Mouse (Mus musculus) thymus, adult 2 months (tissue): Measurements from ENCODE around the gene Vegfb. TPM values are rescaled to one million over a fixed set of nuclear protein-coding genes. Genes with fewer than 3 reads are reported as not detected.

Experiments
- DNase-seq: peaks from one replicate; pipeline ENCODE4 v3.0.0; 2021
- H3K27ac ChIP-seq: fragments of 200-500 bp; 2 replicates; pipeline ENCODE4 v1.5.1; 2012; ENCODE audit warnings: low read length, control low read depth; ENCODE audit not compliant: control insufficient read depth, insufficient read depth
- H3K27me3 ChIP-seq: fragments of 200-500 bp; 2 replicates; pipeline ENCODE4 v1.6.1; 2012; ENCODE audit warnings: mild to moderate bottlenecking, low read length, moderate library complexity, mixed read lengths; ENCODE audit not compliant: control insufficient read depth, insufficient read depth
- H3K36me3 ChIP-seq: fragments of 200-500 bp; 2 replicates; pipeline ENCODE4 v1.6.1; 2012; ENCODE audit warnings: mild to moderate bottlenecking, low read length, moderate library complexity; ENCODE audit not compliant: control insufficient read depth, insufficient read depth
- H3K4me1 ChIP-seq: fragments of 200-500 bp; replicated peaks from 2 replicates; pipeline ENCODE4 v1.6.1; 2012; ENCODE audit warnings: low read length; ENCODE audit not compliant: control insufficient read depth, insufficient read depth
- H3K4me3 ChIP-seq: fragments of 200-500 bp; 2 replicates; pipeline ENCODE4 v1.5.1; 2012; ENCODE audit warnings: mild to moderate bottlenecking, low read length, control low read depth, moderate library complexity; ENCODE audit not compliant: control insufficient read depth, insufficient read depth
- CTCF ChIP-seq: fragments of 200-500 bp; IDR thresholded peaks from 2 replicates; pipeline ENCODE4 v1.5.1; 2012; ENCODE audit warnings: mild to moderate bottlenecking, control low read depth, low read length, moderate library complexity, borderline replicate concordance; ENCODE audit not compliant: control insufficient read depth, poor library complexity, insufficient read depth; ENCODE audit errors: extremely low read depth
- POLR2A ChIP-seq: fragments of 200-500 bp; IDR thresholded peaks from 2 replicates; pipeline ENCODE4 v1.6.1; 2012; ENCODE audit warnings: mild to moderate bottlenecking, low read length, control low read depth, moderate library complexity; ENCODE audit not compliant: control insufficient read depth, poor library complexity, insufficient read depth; ENCODE audit errors: extremely low read depth
- WGBS: fragments of 180-500 bp; shearing (Covaris S2); methylation state at CpG from one replicate; pipeline ENCODE4 v1.1.7; 2018; 5-methylcytosine and 5-hydroxymethylcytosine counted together
- polyA plus RNA-seq: library from polyadenylated mRNA; depleted of rRNA; stranded (reverse); fragments of >200 nt; gene quantifications from 2 replicates; pipeline ENCODE4 v1.2.3, GENCODE M21; 2012

Gene Vegfb
- polyA plus RNA-seq, 1 experiment = 38.4 TPM

DNA sequence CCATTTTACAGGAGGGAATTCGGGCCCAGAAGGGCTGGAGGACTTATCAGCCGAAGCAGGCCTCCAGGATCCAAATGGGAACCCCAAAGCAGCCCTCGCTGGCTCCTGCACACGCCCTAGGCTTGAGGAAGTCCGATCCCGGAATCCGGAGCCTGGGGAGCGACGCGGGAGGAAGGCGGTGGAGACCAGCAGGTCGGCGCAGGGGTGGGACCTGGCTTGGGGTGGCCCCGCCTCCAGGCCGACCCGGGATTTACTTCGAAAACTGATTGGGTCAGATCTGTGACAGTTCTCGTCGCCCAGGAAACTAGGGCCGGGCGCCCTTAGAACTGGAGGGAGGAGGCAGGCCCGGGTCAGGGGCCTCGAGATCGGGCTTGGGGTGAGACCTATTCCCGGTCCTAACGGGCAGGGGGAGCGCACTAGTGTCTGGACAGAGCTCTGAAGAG lies 45.2 kb downstream of the Vegfb start, which contains the start of gene Gpr137:
Gpr137 (minus strand) TSS at position 232 of the 443 bp plus-strand sequence.
- no peaks in the 10 kb centered on the region for H3K27me3 ChIP-seq
- peak within 1 kb of the TSS; percentile 64 for H3K4me3 ChIP-seq
- peak; percentile 35; the same call in 1 of the 2 replicates for TF ChIP-seq CTCF
- peak; percentile 73 for TF ChIP-seq POLR2A
- peaks cover 12% of the 10 kb centered on the region for H3K4me1 ChIP-seq
- under 1% methylated on average over 27 of the region's 27 CpGs for WGBS
- peak; percentile 96 for DNase-seq
- H3K27ac ChIP-seq = peak within 1 kb of the TSS; percentile 61
- no peaks in the 10 kb centered on the region for H3K36me3 ChIP-seq

DNA sequence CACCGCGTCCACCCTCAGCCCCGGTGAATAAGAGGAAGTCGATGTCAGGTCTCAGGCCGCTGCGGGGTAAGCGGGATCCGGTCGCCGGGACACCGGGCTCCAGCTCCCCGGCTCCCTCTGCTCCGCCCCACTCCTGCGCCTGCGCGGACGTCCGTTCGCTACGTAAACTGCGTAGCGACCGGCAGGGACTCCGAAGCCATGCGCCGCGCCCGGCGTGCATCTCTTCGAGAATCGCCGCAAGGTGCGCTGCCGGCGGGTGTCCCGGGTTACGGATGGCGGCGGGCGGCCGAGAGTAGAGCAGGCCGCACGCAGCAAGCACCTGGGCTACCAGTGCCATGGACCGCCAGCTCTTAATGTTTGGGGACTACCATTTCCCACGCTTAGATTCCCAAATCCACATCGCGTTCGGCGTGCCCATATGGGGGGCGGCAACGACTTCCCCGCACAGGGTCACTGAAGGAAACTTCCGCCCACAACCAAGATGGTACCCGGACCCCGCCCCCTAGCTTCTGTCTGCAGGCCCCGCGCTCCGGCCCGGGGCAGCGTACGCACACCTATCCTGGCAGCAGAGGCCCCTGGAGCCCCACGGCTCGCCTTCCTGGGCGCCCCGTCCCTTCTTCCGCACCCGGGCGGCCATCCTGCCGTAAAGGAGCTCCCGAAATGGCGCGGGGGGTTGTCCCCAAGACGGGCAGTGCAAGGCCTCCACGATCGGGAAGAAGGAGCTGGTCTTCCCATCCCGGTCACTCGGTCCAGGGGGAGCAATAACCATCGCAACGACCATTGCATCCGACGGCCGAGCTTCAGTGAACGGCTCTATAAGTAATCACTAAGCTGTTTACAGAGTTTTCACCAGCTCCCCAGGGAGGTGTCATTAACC lies 45.8 kb downstream of the Vegfb start, which contains the start of gene Bad:
Bad (plus strand) TSS at position 490 of the 877 bp plus-strand sequence.
- no peaks in the 10 kb centered on the region for H3K36me3 ChIP-seq
- under 1% methylated on average over 83 of the region's 83 CpGs for WGBS
- peak; percentile 92 for DNase-seq

DNA sequence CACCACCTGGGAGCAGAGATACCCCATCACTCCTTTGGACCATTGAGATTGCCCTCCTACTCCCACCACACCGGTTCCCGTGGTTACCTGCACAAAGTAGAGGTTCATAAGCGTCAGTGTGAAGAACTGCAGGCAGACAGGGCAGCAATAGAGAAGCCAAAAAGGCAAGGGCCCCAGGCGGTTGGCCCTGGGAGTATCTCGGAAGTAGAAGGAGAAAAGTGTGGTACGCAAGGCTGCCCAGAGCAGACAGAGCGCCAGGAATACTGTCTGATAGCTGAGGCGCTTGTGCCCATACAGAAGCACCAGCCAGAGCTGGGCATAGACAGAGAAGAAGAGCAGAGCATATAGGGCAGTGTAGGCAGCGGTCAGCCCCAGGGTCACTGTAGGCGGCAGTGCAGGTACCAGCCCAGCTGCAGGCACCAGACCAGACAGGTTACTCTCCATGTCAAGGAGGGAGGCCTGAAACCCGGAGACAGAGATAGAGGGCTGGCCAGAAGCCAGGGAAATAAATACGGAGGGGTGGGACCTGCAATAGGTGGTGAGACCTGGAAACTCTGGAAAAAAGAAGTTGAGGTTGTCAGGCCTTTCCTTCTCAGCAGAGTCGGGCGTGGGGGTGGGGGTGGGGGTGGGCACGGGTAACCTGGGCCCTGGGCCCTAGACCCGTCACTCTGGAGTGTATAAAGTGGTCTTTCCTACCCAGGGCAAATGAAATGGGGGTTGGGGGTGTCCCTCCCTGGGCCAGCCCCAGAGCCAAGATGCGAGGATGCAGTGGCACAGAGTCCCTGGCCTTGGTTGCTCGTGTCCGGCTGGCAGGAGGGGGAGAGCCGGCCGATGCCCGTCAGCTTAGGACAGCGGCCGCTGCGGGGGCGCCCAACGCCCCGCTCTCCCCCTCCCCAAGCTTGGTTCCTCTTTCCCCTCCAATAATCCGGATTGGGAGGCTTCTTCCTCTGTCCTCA lies 46.8 kb downstream of the Vegfb start:
- DNase-seq = no peak
- 30% methylated on average over 29 of the region's 29 CpGs for WGBS
- H3K4me1 ChIP-seq = peaks cover 12% of the 10 kb centered on the region

More for the DNA sequence above, 45.8 kb downstream of the Vegfb start, which contains the start of gene Bad:
- Histone ChIP-seq H3K27me3 (no peaks in the 10 kb centered on the region), H3K4me3 (peak within 1 kb of the TSS; percentile 64), H3K27ac (peak within 1 kb of the TSS; percentile 61), H3K4me1 (peaks cover 12% of the 10 kb centered on the region)
- TF ChIP-seq CTCF (peak; percentile 34; the same call in 1 of the 2 replicates), POLR2A (no peak; the same call in 1 of the 2 replicates)

DNA sequence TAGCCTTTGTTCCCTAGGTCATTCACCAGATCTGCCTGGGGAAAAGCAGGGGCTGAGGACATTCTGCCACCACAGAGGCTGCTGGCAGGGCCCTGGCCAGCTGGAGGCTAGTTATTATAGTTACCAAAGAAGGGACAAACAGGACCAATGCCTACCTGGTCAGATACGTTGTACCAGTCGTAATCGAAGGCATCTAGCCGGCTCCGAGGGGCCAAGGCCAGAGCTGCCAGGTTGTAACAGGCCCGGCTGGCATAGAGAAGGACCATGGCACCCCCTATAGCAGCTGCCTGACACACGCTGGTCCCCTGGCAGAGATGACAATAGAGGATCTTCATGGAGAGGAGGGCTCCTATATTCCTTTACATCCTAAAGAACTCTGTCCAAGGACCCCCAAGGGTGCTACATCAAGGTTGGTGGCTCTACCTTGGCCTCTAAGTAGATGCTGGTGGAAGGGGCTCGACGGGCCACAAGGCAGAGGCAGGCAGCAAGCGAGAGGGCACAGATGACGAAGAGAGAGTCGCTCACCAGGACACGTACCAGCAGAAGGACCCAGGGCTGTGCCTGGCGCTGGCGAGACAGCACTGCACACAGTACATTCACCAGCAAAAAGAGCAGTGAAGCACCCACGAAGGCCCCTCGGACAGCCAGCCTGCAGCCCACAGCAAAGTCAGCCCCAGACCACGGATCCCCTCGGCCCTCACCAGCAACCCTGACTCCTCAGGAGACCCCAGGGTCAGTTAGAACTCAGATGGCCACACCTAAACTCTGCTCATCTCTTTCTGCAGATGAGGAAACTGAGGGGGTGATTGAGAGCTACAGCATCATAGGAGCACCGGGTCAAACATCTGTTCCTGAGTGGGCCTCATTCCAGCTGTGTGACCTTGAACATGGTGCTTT lies 48.1 kb downstream of the Vegfb start:
- TF ChIP-seq CTCF = no peak
- Histone ChIP-seq H3K27me3 (peaks cover 1% of the 10 kb centered on the region; the same call in 1 of the 2 replicates), H3K4me1 (peaks cover 12% of the 10 kb centered on the region), H3K4me3 (no peak overlapping the region), H3K27ac (no peak overlapping the region), H3K36me3 (no peaks in the 10 kb centered on the region)
- no peak for DNase-seq
- WGBS = 93% methylated on average over 20 of the region's 20 CpGs

More for the DNA sequence above, 46.8 kb downstream of the Vegfb start:
- no peak overlapping the region for H3K27ac ChIP-seq
- TF ChIP-seq CTCF (no peak), POLR2A (no peak)
- H3K27me3 ChIP-seq = no peaks in the 10 kb centered on the region
- no peaks in the 10 kb centered on the region for H3K36me3 ChIP-seq
- peak overlapping the region; percentile 64 for H3K4me3 ChIP-seq

DNA sequence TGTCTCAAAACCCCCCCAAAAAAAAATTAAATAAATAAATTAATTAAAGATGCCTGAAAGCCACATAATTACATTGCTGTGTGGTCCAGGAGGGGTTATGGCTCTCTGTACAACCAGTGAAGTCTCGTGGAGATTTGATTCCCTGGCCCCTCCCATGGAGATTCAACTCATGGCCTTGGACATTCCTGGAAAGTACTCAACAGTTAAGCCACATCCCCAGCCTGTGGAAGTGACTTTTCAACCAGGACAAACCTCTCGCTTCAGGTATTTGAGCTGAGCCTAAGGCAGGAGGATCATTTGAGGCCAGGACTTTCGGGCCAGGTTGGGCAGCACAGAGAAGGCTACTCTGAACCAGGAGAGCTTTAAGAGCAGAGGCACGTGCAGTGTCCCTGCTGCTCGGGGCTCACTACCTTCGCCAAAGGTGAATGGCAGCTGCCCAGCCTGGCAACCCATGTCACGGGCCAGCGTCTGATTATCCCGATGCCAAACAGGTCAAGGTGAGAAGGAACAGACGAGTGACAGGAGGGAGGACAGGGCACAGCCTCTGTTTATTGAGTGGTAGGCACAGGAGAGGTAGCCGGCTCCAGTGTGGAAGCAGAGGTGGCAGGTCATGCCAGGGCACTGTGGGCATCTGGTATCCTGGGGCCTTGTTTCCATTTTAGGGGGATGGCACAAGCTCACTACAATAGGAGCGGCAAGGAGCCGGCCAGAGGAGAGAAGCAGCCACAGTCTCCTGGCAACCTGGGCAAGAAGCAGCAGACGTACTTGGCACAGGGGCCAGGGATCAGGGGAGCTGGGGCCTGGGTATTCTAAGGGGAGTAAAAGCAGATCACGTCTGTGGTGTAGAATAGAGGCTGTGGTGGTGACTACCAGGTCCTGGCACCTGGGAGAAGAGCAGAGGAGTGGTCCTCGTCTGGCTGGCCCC lies 49.6 kb downstream of the Vegfb start:
- 95% methylated on average over 16 of the region's 16 CpGs for WGBS
- no peak for DNase-seq
- Histone ChIP-seq H3K36me3 (no peaks in the 10 kb centered on the region), H3K4me1 (peaks cover 17% of the 10 kb centered on the region), H3K27ac (no peak overlapping the region), H3K4me3 (no peak overlapping the region), H3K27me3 (peaks cover 13% of the 10 kb centered on the region; the same call in 1 of the 2 replicates)
- TF ChIP-seq CTCF = no peak
- TF ChIP-seq POLR2A = no peak
